Mouse (Mus musculus): ENCODE measurements around the gene Hist1h2br.
"Not testable (repeated sequence)": the region's sequence is repeated elsewhere in the genome, so short reads cannot be mapped to it uniquely, and the experiment has no call there.

Gene Hist1h2br

DNA sequence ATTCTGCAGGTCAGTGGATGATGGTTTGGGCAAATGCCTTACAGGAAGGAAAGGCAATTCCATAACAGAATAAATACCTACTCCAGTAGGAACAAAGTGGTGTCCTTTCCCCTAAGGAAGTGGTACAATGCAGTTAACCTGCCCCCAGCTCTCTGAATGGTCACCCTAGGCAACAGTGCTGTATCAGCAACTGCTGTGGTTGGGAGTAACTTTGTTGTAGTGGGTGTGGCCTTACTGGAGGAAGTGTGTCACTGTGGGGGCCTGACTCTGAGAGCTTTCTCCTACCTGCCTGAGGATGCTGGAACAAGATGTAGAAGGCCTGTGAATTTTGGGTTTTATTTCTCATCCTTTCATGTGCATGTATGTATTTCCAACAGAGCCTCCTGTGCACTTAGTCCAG lies 12.8 kb downstream of the Hist1h2br start:
- not testable (repeated sequence) for DNase-seq (ENCODE audit: low spot score in 2 of 2)

DNA sequence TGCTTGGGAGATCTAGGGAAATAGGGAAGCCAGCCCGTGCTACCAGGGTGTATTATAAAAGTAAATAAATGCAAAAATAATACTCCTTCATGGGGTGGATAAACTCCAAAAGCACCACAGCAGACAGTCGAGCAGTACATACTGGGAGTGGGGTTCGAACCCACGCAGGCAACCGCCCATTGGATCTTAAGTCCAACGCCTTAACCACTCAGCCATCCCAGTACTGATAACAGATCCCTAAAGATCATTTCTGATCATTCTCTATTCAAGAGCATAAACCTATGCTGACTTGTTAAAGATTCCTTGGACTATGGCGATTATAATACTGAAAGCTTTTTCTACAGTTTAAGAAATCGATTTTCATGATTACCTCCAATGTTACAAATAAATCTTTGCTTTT lies 14.3 kb downstream of the Hist1h2br start:
- no peak for DNase-seq (ENCODE audit: low spot score in 2 of 2)

DNA sequence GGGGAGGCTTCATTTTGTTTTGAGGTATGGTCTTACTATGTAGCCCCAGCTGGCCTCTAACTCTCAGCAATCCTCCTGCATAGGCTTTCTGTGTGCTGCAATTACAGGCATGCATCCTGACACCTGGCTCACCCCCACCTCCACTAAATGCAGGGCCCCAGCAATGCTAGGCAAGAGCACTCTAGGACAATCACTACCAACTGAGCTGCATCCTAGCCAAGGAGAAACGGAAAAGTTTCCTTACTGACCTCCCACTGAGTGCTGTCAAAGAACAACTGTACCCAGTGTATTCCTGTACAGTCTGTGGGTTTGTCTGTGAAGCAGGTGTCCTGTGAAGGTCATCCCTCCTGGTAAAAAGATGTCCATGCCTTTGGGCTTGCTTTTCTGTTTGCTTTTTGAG lies 17.2 kb downstream of the Hist1h2br start:
- DNase-seq (ENCODE audit: low spot score in 2 of 2) = not testable (repeated sequence)

DNA sequence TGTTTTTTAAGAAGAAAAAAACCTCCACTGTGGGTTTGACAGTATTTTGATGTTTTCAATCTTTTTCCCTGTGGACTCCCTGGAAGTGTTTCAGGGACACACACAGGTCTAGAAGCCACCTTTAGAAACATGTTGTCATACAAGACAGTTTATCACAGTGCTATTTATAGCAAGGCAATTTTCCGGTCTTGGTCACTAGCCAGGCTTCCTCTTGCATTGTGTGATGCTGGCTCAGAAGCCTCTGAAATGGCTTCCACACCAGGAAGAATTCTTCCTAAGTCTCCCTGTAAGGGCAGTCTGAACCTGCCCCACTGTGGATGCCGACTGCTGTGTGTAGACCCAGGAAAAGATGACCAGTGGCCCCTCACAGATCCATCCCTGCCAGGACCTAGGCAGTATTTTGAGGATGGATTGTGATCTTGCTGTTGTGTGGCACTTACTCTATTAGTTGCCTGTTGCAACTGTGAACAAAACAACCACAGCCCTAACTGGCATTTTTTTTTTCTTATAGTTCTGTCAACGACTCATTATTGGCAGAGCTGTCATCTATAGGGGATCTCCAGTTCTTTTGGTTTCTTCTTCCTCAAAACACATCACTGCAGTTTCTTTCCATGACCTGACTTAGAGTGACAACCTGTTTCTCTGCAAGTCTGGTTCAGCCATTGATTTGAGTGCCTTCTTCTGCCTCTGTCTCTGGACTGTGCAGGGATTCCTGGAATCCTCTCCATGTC lies 18.8 kb downstream of the Hist1h2br start:
- no peak for DNase-seq (ENCODE audit: low spot score in 2 of 2)

DNA sequence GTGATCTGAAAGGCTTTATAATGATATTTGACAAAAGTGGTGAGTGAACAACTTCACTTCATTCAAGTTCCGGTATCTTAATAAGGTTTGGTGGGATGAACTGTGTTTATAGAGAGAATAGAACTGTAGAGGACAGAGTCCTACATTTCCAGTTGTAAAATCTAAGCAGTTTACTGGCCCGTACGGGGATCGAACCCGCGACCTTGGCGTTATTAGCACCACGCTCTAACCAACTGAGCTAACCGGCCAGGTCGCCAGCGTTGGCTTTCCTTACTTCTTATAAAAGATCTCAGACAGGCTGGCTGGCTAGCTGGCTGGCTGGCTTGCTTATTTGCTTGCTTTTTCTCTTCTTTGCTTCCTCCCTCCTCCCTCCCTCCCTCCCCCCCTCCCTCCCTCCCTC lies 21.6 kb downstream of the Hist1h2br start:
- DNase-seq (ENCODE audit: low spot score in 2 of 2) = peak; percentile 46 to 71

DNA sequence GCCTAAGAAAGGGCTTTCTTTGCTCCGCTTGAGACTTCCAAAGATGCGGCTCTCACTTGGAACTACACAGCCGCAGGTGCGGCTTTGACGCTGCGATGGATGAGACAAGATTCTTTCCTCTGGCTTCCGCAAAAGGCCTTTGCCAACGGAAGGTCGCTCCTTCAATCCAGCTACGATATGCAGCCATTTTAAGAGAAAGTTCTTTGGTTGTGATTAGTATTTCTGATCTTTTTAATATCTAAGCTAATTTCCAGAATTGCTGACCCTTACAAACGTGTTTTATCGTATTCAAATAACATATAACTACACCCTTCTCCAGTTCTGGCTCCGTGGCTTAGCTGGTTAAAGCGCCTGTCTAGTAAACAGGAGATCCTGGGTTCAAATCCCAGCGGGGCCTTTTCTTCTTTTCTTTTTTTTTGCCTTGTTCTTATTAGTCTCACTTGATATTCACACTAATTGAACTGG lies 22.2 kb downstream of the Hist1h2br start:
- peak in 1 of 2 experiments; percentile 2 for DNase-seq (ENCODE audit: low spot score in 2 of 2)

DNA sequence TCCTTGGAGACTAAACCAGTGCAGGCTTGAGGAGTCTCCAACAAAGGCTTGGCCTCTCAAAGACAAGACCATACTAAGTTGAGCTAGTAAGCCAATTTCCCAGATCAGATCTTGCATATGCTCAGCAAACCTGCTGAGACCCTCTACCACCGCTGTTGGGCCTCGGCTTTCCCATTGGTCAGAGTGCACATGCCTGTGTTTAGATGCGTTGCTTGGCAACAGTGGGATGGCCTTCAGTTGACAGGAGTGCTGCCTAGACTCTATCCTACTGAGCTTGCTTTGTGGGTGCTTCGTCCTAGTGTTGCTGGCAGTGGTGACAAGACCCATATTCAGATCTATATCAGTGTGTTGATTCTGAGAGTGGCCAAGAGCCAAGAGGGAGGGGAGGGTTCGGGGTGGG lies 28.1 kb downstream of the Hist1h2br start:
- DNase-seq (ENCODE audit: low spot score in 2 of 2) = no peak

DNA sequence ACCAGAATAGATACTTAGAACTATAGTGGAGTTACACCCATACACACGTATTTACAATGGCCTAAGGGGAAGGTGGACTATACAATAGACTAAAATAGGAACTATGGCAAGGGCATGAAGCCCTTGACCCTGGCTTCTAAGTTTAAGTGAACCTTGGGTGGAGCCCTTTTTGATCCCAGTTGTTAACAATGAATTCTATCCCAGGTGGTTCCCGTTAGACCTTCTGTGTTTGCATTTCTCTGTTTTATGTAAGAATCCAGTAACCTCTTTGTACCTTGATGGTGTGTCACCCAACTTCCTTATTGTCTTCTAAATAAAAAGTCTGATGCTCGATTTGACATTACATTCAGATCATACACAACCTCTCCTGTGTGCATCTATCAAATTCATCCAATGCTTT lies 32.0 kb downstream of the Hist1h2br start:
- not testable (repeated sequence) for DNase-seq (ENCODE audit: low spot score in 2 of 2)

DNA sequence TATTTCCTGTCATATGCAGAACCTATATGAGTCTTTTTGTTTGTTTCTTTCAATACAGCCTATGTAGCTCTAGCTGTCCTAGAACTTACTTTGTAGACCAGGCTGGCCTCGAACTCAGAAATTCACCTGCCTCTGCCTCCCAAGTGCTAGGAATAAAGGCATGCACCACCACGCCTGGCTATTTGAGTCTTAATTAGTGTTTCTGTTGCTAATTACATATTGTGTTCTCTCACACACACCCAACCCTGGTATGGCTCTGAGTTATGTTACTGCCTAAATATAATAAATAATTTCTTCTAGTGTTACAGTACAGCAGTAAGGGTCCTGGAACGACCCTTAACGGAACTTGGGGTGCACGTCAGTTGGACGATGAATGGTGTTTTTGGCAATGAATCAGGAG lies 47.2 kb downstream of the Hist1h2br start:
- DNase-seq (ENCODE audit: low spot score in 2 of 2) = no peak

DNA sequence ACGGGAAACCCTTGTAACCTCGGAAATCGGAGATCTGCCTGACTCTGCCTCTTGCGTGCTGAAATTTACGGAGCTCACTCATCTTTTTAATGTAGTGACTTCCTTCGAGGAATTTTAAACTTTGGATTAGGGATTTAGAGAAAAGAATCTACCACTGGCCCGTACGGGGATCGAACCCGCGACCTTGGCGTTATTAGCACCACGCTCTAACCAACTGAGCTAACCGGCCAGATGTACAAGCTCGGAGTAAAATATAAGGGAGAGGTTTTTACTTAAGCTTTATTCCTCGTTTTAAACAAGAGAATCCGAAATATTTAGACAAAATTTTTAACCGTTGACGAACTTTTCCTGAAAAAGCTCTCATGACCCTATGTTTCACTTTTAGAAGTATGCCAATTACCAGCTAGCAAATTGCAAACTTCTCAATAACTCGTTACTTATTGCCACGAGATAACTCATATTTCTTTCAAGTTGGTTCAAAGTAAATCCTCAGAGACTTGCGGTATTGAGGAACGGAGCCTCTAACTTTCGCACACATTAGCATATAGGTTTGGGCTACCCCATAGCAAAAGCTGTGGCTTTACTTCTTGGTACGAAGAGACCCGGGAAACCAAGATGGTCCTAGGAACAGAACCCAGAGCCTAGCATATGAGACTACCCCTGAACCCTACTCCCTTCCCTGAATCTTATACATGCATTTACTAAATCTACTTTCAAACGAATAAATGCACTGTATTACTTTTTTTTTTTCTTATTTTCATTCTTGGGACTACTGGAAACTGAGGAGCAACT lies 48.5 kb downstream of the Hist1h2br start:
- peak in 1 of 2 experiments; percentile 6 for DNase-seq (ENCODE audit: low spot score in 2 of 2)

DNA sequence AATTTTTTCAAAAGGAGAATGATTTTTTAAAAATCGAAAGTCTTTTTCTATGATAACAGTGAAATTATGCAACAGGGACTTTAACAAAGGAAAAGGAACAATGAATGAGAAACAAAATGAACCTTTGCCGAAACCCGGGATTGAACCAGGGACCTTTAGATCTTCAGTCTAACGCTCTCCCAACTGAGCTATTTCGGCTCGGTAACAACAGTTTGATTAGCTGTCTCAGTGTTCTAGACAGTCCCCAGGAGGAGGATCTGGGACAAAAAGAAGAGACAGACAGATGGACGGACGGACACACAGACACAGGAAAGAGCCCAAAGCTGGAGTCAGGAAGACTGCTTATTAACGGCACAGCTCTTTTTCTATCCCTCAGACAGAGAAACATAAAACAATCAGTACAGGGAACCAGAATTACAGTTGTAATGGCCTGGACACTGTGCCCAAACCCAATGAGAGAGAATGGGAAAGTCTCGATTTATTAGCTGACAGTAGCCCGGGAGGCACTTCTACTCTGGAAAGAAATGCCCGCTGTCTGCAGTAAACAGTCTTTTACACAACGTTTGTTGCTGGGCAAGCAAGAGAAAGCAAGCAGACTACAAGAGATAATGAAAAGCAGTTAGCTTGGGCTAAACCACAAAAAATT lies 49.3 kb downstream of the Hist1h2br start:
- DNase-seq (ENCODE audit: low spot score in 2 of 2) = peak in 1 of 2 experiments; percentile 3

DNA sequence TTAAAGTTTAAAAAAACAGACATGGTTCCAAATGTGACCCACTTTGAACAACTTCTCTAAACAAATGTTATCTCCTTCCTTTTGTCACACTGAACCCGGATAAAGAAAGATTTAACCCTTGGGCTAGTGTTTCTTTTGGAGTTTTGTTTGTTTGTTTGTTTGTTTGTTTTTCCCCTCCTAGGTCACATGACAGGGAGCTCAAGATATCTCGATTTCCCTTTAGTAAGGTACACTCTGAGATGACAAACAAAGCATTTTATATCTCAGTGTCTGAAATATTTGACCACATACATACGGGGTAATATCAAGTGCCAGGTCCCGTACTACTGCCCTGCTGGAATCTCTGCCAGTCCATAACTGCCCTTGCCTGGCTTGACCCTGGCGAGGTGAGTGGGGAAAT lies 49.9 kb downstream of the Hist1h2br start:
- DNase-seq (ENCODE audit: low spot score in 2 of 2) = no peak

DNA sequence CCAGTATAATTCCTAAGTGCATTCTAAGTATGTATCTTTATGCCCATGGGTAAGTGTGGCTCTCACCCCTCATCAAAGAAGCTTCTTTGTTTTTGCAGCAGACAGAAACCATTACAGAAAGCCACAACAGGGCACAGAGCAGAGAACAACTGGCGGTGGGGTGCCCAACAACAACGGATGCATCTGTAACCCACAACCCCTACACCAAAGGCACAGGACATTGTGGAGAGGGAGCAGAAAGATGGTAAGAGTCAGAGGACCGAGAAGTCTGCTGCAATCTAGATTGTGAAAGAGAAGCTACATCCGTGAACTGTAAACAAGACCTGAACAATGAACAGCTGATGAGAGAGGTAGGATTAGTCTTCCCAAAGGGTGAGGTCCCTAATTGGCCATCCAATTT lies 51.0 kb downstream of the Hist1h2br start:
- DNase-seq (ENCODE audit: low spot score in 2 of 2) = no peak

Measured in urinary bladder, postnatal 36 days (tissue).